Mouse (Mus musculus): ENCODE data around the gene Gm10961. TPM values are rescaled to one million over a fixed set of nuclear protein-coding genes. Genes with fewer than 3 reads are reported as not detected.

The Gm10961 gene
- total RNA-seq, 2 experiments from 2014 or later, result not detected

- DNase-seq, result no peak
- intact Hi-C loops (cut with DNase I), result no loop called here
Observed at GRCm38 (mm10) chr3:107654861-107655260, 23.7 kb downstream of the Gm10961 start.

GRCm38 (mm10) chr3:107655491-107655890 is 24.4 kb downstream of the Gm10961 start:
- no peak for DNase-seq
- intact Hi-C loops (cut with DNase I), result no loop called here

- intact Hi-C loops (cut with DNase I), result no loop called here
- DNase-seq, result no peak
Observed at GRCm38 (mm10) chr3:107656151-107656550, 25.0 kb downstream of the Gm10961 start.

- no peak for DNase-seq
- intact Hi-C loops (cut with DNase I), result no loop called here
Observed at GRCm38 (mm10) chr3:107656888-107657287, 25.8 kb downstream of the Gm10961 start.

- DNase-seq, result no peak
- intact Hi-C loops (cut with DNase I), result no loop called here
Observed at GRCm38 (mm10) chr3:107659000-107659399, 27.9 kb downstream of the Gm10961 start.

- no peak for DNase-seq
- intact Hi-C loops (cut with DNase I), result no loop called here
Observed at GRCm38 (mm10) chr3:107664641-107665040, 33.5 kb downstream of the Gm10961 start.

GRCm38 (mm10) chr3:107667426-107667825 is 36.3 kb downstream of the Gm10961 start:
- no peak for DNase-seq
- intact Hi-C loops (cut with DNase I), result no loop called here

GRCm38 (mm10) chr3:107668786-107669185 is 37.7 kb downstream of the Gm10961 start:
- intact Hi-C loops (cut with DNase I), result no loop called here
- no peak for DNase-seq

- DNase-seq, result no peak
- intact Hi-C loops (cut with DNase I), result no loop called here
Observed at GRCm38 (mm10) chr3:107670500-107670899, 39.4 kb downstream of the Gm10961 start.

- DNase-seq, result no peak
- intact Hi-C loops (cut with DNase I), result no loop called here
Observed at GRCm38 (mm10) chr3:107671509-107671908, 40.4 kb downstream of the Gm10961 start.

- peak in 1 of 2 experiments; percentile 29 for DNase-seq
Observed at GRCm38 (mm10) chr3:107680790-107681576, 49.9 kb downstream of the Gm10961 start.

More at GRCm38 (mm10) chr3:107680790-107681576, 49.9 kb downstream of the Gm10961 start:
- intact Hi-C loops (cut with DNase I), result loop anchor here (5.0 kb wide), 1 partner anchor 124 kb away; the partner anchor contains the start of gene Ubl4b

Other genes starting within 250 kb of the Gm10961 start
- gene Kcnc4, start 171.8 kb upstream of the Gm10961 start, total RNA-seq (2021), result under 1 TPM; 0.11 to 0.33 TPM
- 1 to 10 TPM; 1.5 to 2.0 TPM for gene Slc6a17, start 113.3 kb upstream of the Gm10961 start, total RNA-seq (2021)
- gene Ubl4b, start 76.2 kb upstream of the Gm10961 start, total RNA-seq (2021), result not detected
- not detected for gene Alx3, start 36.3 kb upstream of the Gm10961 start, total RNA-seq (2021)
- gene Strip1, start 372 bp downstream of the Gm10961 start, total RNA-seq (2021), result 10 to 100 TPM; 19.3 to 20.5 TPM
- 10 to 100 TPM; 77.8 to 80.6 TPM for gene Ahcyl1, start 65.2 kb downstream of the Gm10961 start, total RNA-seq (2021)
- 10 to 100 TPM; 34.4 to 49.5 TPM for gene Csf1, start 129.1 kb downstream of the Gm10961 start, total RNA-seq (2021)
- not detected for gene Eps8l3, start 245.9 kb downstream of the Gm10961 start, total RNA-seq (2021)

Measured in heart, postnatal 36 days (tissue).